Mouse (Mus musculus) midbrain, embryonic 14.5 days (tissue): Measurements from ENCODE around the gene Zfp637. TPM values are rescaled to one million over a fixed set of nuclear protein-coding genes. Genes with fewer than 3 reads are reported as not detected.
"Not testable (repeated sequence)": the region's sequence is repeated elsewhere in the genome, so short reads cannot be mapped to it uniquely, and the experiment has no call there.

Experiments
- ATAC-seq: fragments of 200-750 bp; cut with Nextera tagmentation; 2 replicates; pipeline ENCODE4 v1.8.0; 2017; ENCODE audit warnings: moderate number of reproducible peaks, moderate library complexity; ENCODE audit not compliant: low FRiP score, low TSS enrichment
- DNase-seq: peaks from one replicate; pipeline ENCODE4 v3.0.0-alpha.2; 2015
- H3K27ac ChIP-seq: fragments of 300-500 bp; sonication (generic); replicated peaks from 2 replicates; pipeline ENCODE4 v1.5.1; 2014; ENCODE audit warnings: mild to moderate bottlenecking, low read depth, low read length, moderate library complexity
- H3K27me3 ChIP-seq: fragments of 300-500 bp; sonication (generic); 2 replicates; pipeline ENCODE4 v1.6.1; 2014; ENCODE audit warnings: low read length, control low read depth, mixed read lengths; ENCODE audit not compliant: control insufficient read depth, insufficient read depth
- H3K36me3 ChIP-seq: fragments of 300-500 bp; sonication (generic); 2 replicates; pipeline ENCODE4 v1.6.1; 2014; ENCODE audit warnings: low read length, control low read depth; ENCODE audit not compliant: control insufficient read depth, insufficient read depth
- H3K4me1 ChIP-seq: fragments of 300-500 bp; sonication (generic); 2 replicates; pipeline ENCODE4 v1.6.1; 2014; ENCODE audit warnings: mild to moderate bottlenecking, antibody characterized with exemption, low read length, control low read depth; ENCODE audit not compliant: control insufficient read depth, insufficient read depth
- H3K4me2 ChIP-seq: fragments of 300-500 bp; sonication (generic); 2 replicates; pipeline ENCODE4 v1.6.1; 2014; ENCODE audit warnings: mild to moderate bottlenecking, low read length, moderate library complexity
- H3K4me3 ChIP-seq: fragments of 300-500 bp; sonication (generic); replicated peaks from 2 replicates; pipeline ENCODE4 v1.5.1; 2014; ENCODE audit warnings: low read depth, low read length
- H3K9ac ChIP-seq: fragments of 300-500 bp; sonication (generic); replicated peaks from 2 replicates; pipeline ENCODE4 v1.6.1; 2014; ENCODE audit warnings: mild to moderate bottlenecking, low read length, moderate library complexity
- H3K9me3 ChIP-seq: fragments of 300-500 bp; sonication (generic); 2 replicates; pipeline ENCODE4 v1.6.1; 2016; ENCODE audit warnings: low read length, control low read depth, mixed read lengths; ENCODE audit not compliant: control insufficient read depth
- WGBS: fragments of 180-500 bp; shearing (Covaris S2); extraction: QIAGEN DNeasy Blood & Tissue Kit; methylation state at CpG from one replicate; pipeline ENCODE4 v1.1.7; 2014; 5-methylcytosine and 5-hydroxymethylcytosine counted together
- polyA plus RNA-seq: library from polyadenylated mRNA; unstranded; fragments of >200 nt; fragmentation: Nextera tagmentation; extraction: Ambion mirVana; gene quantifications from 2 replicates; pipeline ENCODE4 v1.2.1, GENCODE M21; 2014

Zfp637 gene
- polyA plus RNA-seq, 1 experiment from 2014 or later = 152 TPM

- no peaks in the 10 kb centered on the region for H3K4me1 ChIP-seq
- no peaks in the 10 kb centered on the region for H3K36me3 ChIP-seq
- ATAC-seq = no peak
- H3K4me3 ChIP-seq = no peak overlapping the region
- H3K27ac ChIP-seq = no peak overlapping the region
- H3K27me3 ChIP-seq = peaks cover 19% of the 10 kb centered on the region; the same call in 1 of the 2 replicates
- no peak overlapping the region for H3K4me2 ChIP-seq
- DNase-seq = no peak
- H3K9me3 ChIP-seq = no peaks in the 10 kb centered on the region
- H3K9ac ChIP-seq = no peak overlapping the region
- 82% methylated on average over 4 of the region's 5 CpGs for WGBS
Measured at GRCm38 (mm10) chr6:117817108-117817541, 23.9 kb upstream of the Zfp637 start.

- Histone ChIP-seq H3K9ac (no peak overlapping the region), H3K9me3 (no peaks in the 10 kb centered on the region), H3K27me3 (peaks cover 35% of the 10 kb centered on the region), H3K27ac (no peak overlapping the region), H3K4me1 (no peaks in the 10 kb centered on the region), H3K36me3 (no peaks in the 10 kb centered on the region), H3K4me3 (no peak overlapping the region), H3K4me2 (no peak overlapping the region)
- WGBS = 70% methylated on average over 14 of the region's 14 CpGs
- ATAC-seq (no peak), DNase-seq (peak; percentile 44)
Measured at GRCm38 (mm10) chr6:117820327-117820726, 20.7 kb upstream of the Zfp637 start.

- WGBS = 19% methylated on average over 4 of the region's 4 CpGs
Measured at GRCm38 (mm10) chr6:117825369-117825768, 15.6 kb upstream of the Zfp637 start.

GRCm38 (mm10) chr6:117828273-117828672 lies 12.7 kb upstream of the Zfp637 start:
- Histone ChIP-seq H3K27me3 (peaks cover 9% of the 10 kb centered on the region), H3K36me3 (no peaks in the 10 kb centered on the region), H3K4me3 (no peak overlapping the region), H3K27ac (no peak overlapping the region), H3K4me1 (no peaks in the 10 kb centered on the region), H3K4me2 (no peak overlapping the region), H3K9me3 (no peaks in the 10 kb centered on the region), H3K9ac (no peak overlapping the region)
- no peak for ATAC-seq
- 20% methylated on average over 9 of the region's 9 CpGs for WGBS
- DNase-seq = peak; percentile 82

More at GRCm38 (mm10) chr6:117825369-117825768, 15.6 kb upstream of the Zfp637 start:
- H3K9ac ChIP-seq = no peak overlapping the region
- no peak overlapping the region for H3K27ac ChIP-seq
- H3K9me3 ChIP-seq = no peaks in the 10 kb centered on the region
- no peak overlapping the region for H3K4me2 ChIP-seq
- ATAC-seq (peak; percentile 46; the same call in 1 of the 2 replicates), DNase-seq (peak; percentile 91)
- H3K4me3 ChIP-seq = no peak overlapping the region
- no peaks in the 10 kb centered on the region for H3K4me1 ChIP-seq
- peaks cover 25% of the 10 kb centered on the region for H3K27me3 ChIP-seq
- H3K36me3 ChIP-seq = no peaks in the 10 kb centered on the region

GRCm38 (mm10) chr6:117841511-117841955 lies 553 bp downstream of the Zfp637 start:
- ATAC-seq (0 out of 2 replicates have a peak, but pooled peaks have one; percentile 5), DNase-seq (peak; percentile 57)
- peak overlapping the region; percentile 99 for H3K9ac ChIP-seq
- peak overlapping the region; percentile 96 for H3K27ac ChIP-seq
- H3K4me1 ChIP-seq = peaks cover 8% of the 10 kb centered on the region; the same call in 1 of the 2 replicates
- H3K9me3 ChIP-seq = no peaks in the 10 kb centered on the region
- H3K4me2 ChIP-seq = peak overlapping the region; percentile 74
- 17% methylated on average over 12 of the region's 12 CpGs for WGBS
- peaks cover 36% of the 10 kb centered on the region for H3K36me3 ChIP-seq
- H3K4me3 ChIP-seq = peak overlapping the region; percentile 94
- H3K27me3 ChIP-seq = no peaks in the 10 kb centered on the region

GRCm38 (mm10) chr6:117844597-117844996 lies 3.6 kb downstream of the Zfp637 start:
- Histone ChIP-seq H3K9me3 (no peaks in the 10 kb centered on the region), H3K4me2 (no peak overlapping the region), H3K27me3 (no peaks in the 10 kb centered on the region), H3K36me3 (peaks cover 63% of the 10 kb centered on the region), H3K27ac (no peak overlapping the region), H3K4me1 (peaks cover 8% of the 10 kb centered on the region; the same call in 1 of the 2 replicates), H3K4me3 (no peak overlapping the region), H3K9ac (no peak overlapping the region)
- DNase-seq = no peak
- WGBS = 98% methylated on average over 9 of the region's 9 CpGs
- no peak for ATAC-seq

- not testable (repeated sequence) for H3K4me3 ChIP-seq, H3K27ac ChIP-seq, H3K9ac ChIP-seq, ATAC-seq, H3K27me3 ChIP-seq, H3K9me3 ChIP-seq, DNase-seq, H3K4me1 ChIP-seq, H3K4me2 ChIP-seq
- peaks cover 64% of the 10 kb centered on the region for H3K36me3 ChIP-seq
- WGBS = 92% methylated on average over 4 of the region's 4 CpGs
Measured at GRCm38 (mm10) chr6:117846671-117847070, 5.7 kb downstream of the Zfp637 start.

GRCm38 (mm10) chr6:117847772-117848171 lies 6.8 kb downstream of the Zfp637 start:
- H3K27me3 ChIP-seq = no peaks in the 10 kb centered on the region
- H3K9ac ChIP-seq = no peak overlapping the region
- DNase-seq = no peak
- H3K36me3 ChIP-seq = peaks cover 64% of the 10 kb centered on the region
- WGBS = 97% methylated on average over 2 of the region's 2 CpGs
- H3K4me1 ChIP-seq = no peaks in the 10 kb centered on the region
- no peak for ATAC-seq
- H3K9me3 ChIP-seq = no peaks in the 10 kb centered on the region
- no peak overlapping the region for H3K4me3 ChIP-seq
- no peak overlapping the region for H3K27ac ChIP-seq
- no peak overlapping the region for H3K4me2 ChIP-seq

GRCm38 (mm10) chr6:117848577-117848976 lies 7.6 kb downstream of the Zfp637 start:
- ATAC-seq = no peak
- H3K36me3 ChIP-seq = peaks cover 58% of the 10 kb centered on the region
- 89% methylated on average over 5 of the region's 5 CpGs for WGBS

More at GRCm38 (mm10) chr6:117848577-117848976, 7.6 kb downstream of the Zfp637 start:
- Histone ChIP-seq H3K27ac (no peak overlapping the region), H3K9me3 (no peaks in the 10 kb centered on the region), H3K9ac (no peak overlapping the region), H3K4me1 (no peaks in the 10 kb centered on the region), H3K4me3 (no peak overlapping the region), H3K4me2 (no peak overlapping the region), H3K27me3 (no peaks in the 10 kb centered on the region)
- no peak for DNase-seq
